Mouse (Mus musculus) left cerebral cortex, adult 2 months (tissue): ENCODE data around the gene Thrb. TPM values are rescaled to one million over a fixed set of nuclear protein-coding genes. Genes with fewer than 3 reads are reported as not detected.

ENCODE experiments used
- DNase-seq, 2 experiments: peaks; one replicate each; pipeline ENCODE4 v3.0.0; 2021 to 2022; ENCODE audit warnings: low spot score in 2 of 2, mixed read lengths in 1 of 2; ENCODE audit errors: extremely low spot score in 1 of 2
- H3K27ac ChIP-seq: fragments of 200-600 bp; 2 replicates; pipeline ENCODE4 v1.8.1; 2022
- H3K4me3 ChIP-seq: fragments of 200-600 bp; 2 replicates; pipeline ENCODE4 v1.8.1; 2022
- CTCF ChIP-seq: fragments of 200-600 bp; IDR thresholded peaks from 2 replicates; pipeline ENCODE4 v1.8.1; 2022; ENCODE audit warnings: antibody characterized with exemption, mild to moderate bottlenecking, moderate library complexity
- intact Hi-C: fragments of 180-260 bp; cut with DNase I; formaldehyde crosslinking; loops from one replicate; pipeline ENCODE4 v1.15.1; 2025
- total RNA-seq, 2 experiments: library from RNA; stranded (reverse); gene quantifications; 2 replicates each; pipeline ENCODE4 v1.2.3; 2021

Gene Thrb
- total RNA-seq, 2 experiments from 2014 or later: 97.1 to 98.6 TPM

- no peak for DNase-seq
- Histone ChIP-seq H3K27ac (no peak overlapping the region), H3K4me3 (no peak overlapping the region)
- TF ChIP-seq CTCF: no peak
- intact Hi-C loops: no loop called here
Measured at GRCm38 (mm10) chr14:17786249-17786648, 126.2 kb downstream of the Thrb start.

- no peak for TF ChIP-seq CTCF
- peak overlapping the region; percentile 32; the same call in 1 of the 2 replicates for H3K27ac ChIP-seq
- intact Hi-C loops: no loop called here
- H3K4me3 ChIP-seq: no peak overlapping the region
- DNase-seq: no peak
Measured at GRCm38 (mm10) chr14:17803934-17804602, 144.0 kb downstream of the Thrb start.

DNA sequence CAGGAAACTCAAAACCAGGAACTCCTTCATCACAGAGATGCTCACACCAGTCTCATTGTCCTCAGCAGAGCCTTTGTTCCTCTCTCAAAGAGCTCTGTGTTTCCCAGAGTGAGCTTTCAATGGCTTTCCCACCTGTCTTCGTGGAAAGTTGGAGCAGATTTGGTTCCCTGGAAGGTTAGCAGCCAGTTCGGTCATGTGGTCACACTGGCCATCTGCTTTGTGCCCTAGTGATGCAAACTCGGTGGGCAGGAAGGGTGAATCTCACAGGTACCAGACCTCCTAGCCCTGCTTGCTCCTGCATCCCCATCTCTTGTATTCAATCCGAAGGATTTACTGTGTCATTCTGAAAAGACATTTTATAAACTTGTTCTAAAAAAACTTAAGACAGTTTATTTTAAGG is 151.0 kb downstream of the Thrb start:
- no peak for DNase-seq
- intact Hi-C loops: no loop called here
- TF ChIP-seq CTCF: no peak
- Histone ChIP-seq H3K27ac (no peak overlapping the region), H3K4me3 (no peak overlapping the region)

- Histone ChIP-seq H3K4me3 (no peak overlapping the region), H3K27ac (no peak overlapping the region)
- no peak for TF ChIP-seq CTCF
- intact Hi-C loops: no loop called here
- DNase-seq: no peak
Measured at GRCm38 (mm10) chr14:17812414-17812813, 152.4 kb downstream of the Thrb start.

DNA sequence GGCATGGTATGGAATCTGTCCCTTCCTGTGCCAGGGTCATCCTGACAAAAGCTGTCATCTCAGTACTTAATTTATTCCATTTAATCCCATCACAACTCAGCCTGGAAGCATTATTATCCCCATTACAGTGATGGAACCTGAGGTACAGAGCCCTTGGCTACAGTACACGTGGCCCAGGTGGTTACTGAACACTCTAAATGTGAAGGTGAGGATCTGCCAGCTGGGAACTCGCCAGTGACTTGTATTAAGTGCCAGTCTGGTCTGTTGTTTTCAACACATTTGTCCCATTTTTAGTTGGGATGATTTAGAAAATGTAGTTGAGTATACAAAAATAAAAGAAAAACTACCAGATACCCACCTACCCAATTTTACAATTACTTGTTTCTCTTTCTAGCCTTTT is 155.0 kb downstream of the Thrb start:
- intact Hi-C loops: loop anchor here (5.0 kb wide), 2 partner anchors 47 to 87 kb away; no protein-coding TSS in a partner anchor
- DNase-seq: no peak
- Histone ChIP-seq H3K27ac (no peak overlapping the region), H3K4me3 (no peak overlapping the region)
- TF ChIP-seq CTCF: no peak

GRCm38 (mm10) chr14:17818086-17818485 is 158.0 kb downstream of the Thrb start:
- Histone ChIP-seq H3K27ac (peak overlapping the region; percentile 71), H3K4me3 (no peak overlapping the region)
- no peak for TF ChIP-seq CTCF
- peak; percentile 38 to 59 for DNase-seq
- intact Hi-C loops: loop anchor here (2.0 to 5.0 kb wide), 3 partner anchors 44 to 157 kb away; partner anchors contain the start of gene Thrb

- no peak for DNase-seq
- TF ChIP-seq CTCF: no peak
- Histone ChIP-seq H3K4me3 (no peak overlapping the region), H3K27ac (no peak overlapping the region)
- intact Hi-C loops: no loop called here
Measured at GRCm38 (mm10) chr14:17822754-17823153, 162.7 kb downstream of the Thrb start.

DNA sequence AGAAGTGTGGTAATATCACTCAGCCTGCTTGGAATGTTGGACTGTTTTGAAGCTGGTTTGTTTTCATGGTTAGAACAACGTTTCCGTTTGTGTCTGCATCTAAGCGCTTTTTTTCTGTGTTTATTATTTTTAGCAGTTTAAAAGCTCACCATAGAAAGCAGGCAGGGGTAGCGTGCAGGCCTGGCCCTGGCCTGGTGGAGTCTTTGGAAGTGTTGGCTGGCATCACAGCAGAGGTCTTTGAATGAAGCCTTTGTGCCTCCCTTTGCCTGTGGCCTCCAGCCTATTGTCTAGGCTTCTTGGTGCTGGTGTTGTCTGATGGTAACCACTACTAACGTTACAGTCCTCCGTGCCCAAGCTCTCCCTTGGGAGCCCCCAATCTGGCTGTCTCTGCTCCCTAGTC is 167.3 kb downstream of the Thrb start:
- H3K27ac ChIP-seq: 0 out of 2 replicates have a peak overlapping the region, but pooled peaks have one; percentile 30
- H3K4me3 ChIP-seq: no peak overlapping the region
- intact Hi-C loops: no loop called here
- no peak for DNase-seq
- no peak for TF ChIP-seq CTCF

DNA sequence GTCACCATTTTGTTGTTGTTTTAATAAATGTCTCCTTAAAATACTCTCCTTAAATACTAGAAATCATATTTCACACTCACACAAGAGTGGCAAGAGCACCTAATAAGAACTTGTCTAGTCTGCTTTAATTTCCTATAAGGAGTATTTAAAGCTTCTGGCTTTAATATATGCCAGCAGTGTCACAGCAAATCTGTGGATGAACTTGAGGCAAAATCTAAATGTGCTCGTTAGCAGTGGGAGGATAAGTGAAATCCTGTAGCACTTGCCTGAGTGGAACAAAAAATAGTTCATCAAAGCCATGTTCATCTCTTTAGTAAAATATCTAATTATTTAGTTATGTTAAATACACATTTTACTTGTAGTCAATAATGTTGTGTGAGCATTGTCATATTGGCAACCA is 175.7 kb downstream of the Thrb start:
- intact Hi-C loops: no loop called here
- DNase-seq: no peak
- no peak overlapping the region for H3K4me3 ChIP-seq
- peak overlapping the region; percentile 2; the same call in 1 of the 2 replicates for H3K27ac ChIP-seq
- no peak for TF ChIP-seq CTCF

DNA sequence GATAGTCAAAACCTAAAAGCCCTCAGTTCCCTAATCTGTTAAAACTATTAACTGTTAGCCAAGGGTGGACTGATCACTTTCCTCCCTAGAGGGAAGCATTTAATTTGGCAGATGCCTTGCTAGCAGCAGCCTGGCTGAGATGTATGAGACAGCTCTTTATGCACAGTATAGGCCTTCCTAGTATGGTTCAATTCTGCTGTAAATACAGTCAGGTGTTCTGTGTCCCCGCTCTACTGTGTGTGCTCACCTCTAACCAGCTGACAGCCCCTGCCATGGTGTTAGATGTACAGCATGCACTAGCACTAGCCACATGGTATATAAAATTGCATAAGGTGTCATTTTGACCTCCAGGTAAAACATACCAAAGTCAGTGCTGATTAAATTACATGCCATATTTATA is 176.7 kb downstream of the Thrb start:
- no peak overlapping the region for H3K4me3 ChIP-seq
- TF ChIP-seq CTCF: no peak
- DNase-seq: no peak
- intact Hi-C loops: no loop called here
- no peak overlapping the region for H3K27ac ChIP-seq

DNA sequence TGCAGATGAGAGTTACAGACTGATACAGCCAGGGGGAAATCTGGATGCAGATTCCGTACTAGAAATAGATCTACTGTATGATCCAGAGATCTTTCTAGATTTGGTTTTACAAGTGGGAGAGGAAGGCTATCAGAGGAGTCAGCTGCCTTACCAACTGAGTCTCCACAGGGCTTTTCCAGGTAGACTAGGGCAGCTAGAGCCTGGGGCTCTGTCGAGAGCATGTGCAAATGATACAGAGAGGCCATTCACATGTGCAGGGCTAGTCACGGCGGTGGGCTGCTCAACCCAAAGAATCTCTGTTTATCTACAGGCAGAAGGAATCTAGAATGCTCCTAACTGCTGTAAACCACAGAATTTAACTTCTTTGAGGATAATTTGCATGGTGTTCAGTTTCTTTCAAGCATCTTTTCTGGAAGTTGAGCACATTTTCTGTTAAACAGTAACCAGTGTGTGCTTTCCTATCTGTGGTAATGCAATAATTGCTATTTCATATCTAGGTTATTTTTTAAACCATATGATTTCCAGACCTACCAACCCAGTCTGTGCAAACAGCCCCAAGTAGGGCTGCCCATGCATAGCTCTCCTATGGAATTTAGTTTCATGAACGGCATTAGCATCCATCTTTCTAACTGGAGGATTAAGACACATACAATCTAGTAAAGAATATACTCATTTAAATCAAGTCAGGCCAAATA is 185.1 kb downstream of the Thrb start:
- DNase-seq: no peak
- Histone ChIP-seq H3K4me3 (no peak overlapping the region), H3K27ac (no peak overlapping the region)
- intact Hi-C loops: no loop called here
- TF ChIP-seq CTCF: no peak

- intact Hi-C loops: no loop called here
Measured at GRCm38 (mm10) chr14:17845871-17846270, 185.8 kb downstream of the Thrb start.

More at GRCm38 (mm10) chr14:17845871-17846270, 185.8 kb downstream of the Thrb start:
- no peak overlapping the region for H3K4me3 ChIP-seq
- no peak for TF ChIP-seq CTCF
- DNase-seq: no peak
- H3K27ac ChIP-seq: no peak overlapping the region
